Mouse (Mus musculus) spleen, adult 2 months (tissue): ENCODE data around the gene Zfand3.

Source experiments
- CTCF ChIP-seq: fragments of 200-500 bp; IDR thresholded peaks from 2 replicates; pipeline ENCODE4 v1.5.1; 2011; ENCODE audit warnings: mild to moderate bottlenecking, inconsistent platforms; ENCODE audit not compliant: insufficient read depth, insufficient read length, insufficient replicate concordance; ENCODE audit errors: extremely low read depth
- POLR2A ChIP-seq: fragments of 200-500 bp; IDR thresholded peaks from 2 replicates; pipeline ENCODE4 v1.6.1; 2011; ENCODE audit warnings: low read depth, low read length, inconsistent platforms

GRCm38 (mm10) chr17:30086695-30087094 lies 82.2 kb downstream of the Zfand3 start:
- no peak for TF ChIP-seq CTCF
- no peak for TF ChIP-seq POLR2A
